ENCODE assay signal across 8 mouse cellular contexts in the genomic region with DNA sequence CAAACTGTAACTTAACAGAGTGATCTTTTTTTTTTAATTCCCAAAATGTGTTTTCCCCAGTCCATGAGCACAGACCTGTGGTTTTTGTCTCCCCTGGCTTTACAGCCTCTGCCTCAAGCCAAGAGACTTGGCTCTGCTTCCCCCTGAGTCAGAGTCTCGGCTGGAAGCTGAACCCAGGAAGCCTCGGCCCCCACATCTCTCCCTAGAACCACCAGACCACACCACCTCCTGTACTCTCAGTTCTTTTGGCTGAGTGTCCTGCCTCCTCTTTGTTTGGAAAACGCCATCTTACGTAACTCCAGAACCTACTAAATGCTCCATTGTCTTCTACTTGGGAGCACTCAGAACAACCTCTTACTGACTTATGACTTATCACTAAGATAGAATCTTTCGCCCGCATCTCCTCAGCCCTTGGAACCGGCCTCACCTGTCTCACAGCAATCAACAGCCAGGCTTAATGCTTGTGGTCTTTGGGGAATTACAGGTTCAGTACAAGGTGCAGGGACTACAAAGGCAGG. TPM values are rescaled to one million over a fixed set of nuclear protein-coding genes. Genes with fewer than 3 reads are reported as not detected.
DNase-seq lines count a peak whose midpoint lies in the region; ATAC-seq lines count a peak whose summit lies in the region.

No protein-coding gene starts in this region.

- no peaks in the 10 kb centered on the region for H3K27me3 ChIP-seq in hindbrain, embryonic 14.5 days (ENCODE audit: control insufficient read depth, insufficient read depth, low read length)

- H3K9ac ChIP-seq in hindbrain, embryonic 14.5 days: no peak overlapping the region

- no peak for DNase-seq in cerebellum, postnatal 4 days (ENCODE audit: low spot score in 2 of 2)
- DNase-seq in Muller cell, postnatal 12 days (ENCODE audit: inconsistent ontology term): peak; percentile 90
- peak; percentile 78 for DNase-seq in gastrocnemius, postnatal 14 days
- peak; percentile 32 to 33 for DNase-seq in layer of hippocampus, adult 8-10 months (ENCODE audit: low spot score in 2 of 2)
- peak; percentile 64 for DNase-seq in testis, postnatal 14 days (ENCODE audit: low spot score)
- no peak for DNase-seq in hindbrain, embryonic 14.5 days (ENCODE audit: low spot score)
- DNase-seq in spleen, adult 12 weeks (ENCODE audit: low spot score): no peak

- no peaks in the 10 kb centered on the region for H3K36me3 ChIP-seq in hindbrain, embryonic 14.5 days (replicated peaks; ENCODE audit: control insufficient read depth, insufficient read depth)

- no peak overlapping the region for H3K4me2 ChIP-seq in hindbrain, embryonic 14.5 days (replicated peaks)

- no peak overlapping the region for H3K4me3 ChIP-seq in hindbrain, embryonic 14.5 days (replicated peaks; ENCODE audit: low read length)

- intact Hi-C loops in gastrocnemius, postnatal 14 days (cut with DNase I; ENCODE audit: low total_unique reads): no loop called here

- no peaks in the 10 kb centered on the region for H3K9me3 ChIP-seq in hindbrain, embryonic 14.5 days (ENCODE audit: control insufficient read depth, low read length)

- H3K27ac ChIP-seq in hindbrain, embryonic 14.5 days: no peak overlapping the region

- WGBS in hindbrain, embryonic 14.5 days: 78% methylated on average over 7 of the region's 7 CpGs

- H3K4me1 ChIP-seq in hindbrain, embryonic 14.5 days (replicated peaks; ENCODE audit: control insufficient read depth, insufficient read depth, low read length): 0 out of 2 replicates have a peak, but pooled peaks cover 4% of the 10 kb centered on the region

- peak; percentile 66 for ATAC-seq in cerebellum, adult (ENCODE audit: insufficient number of reproducible peaks, low FRiP score, low TSS enrichment)
- no peak for ATAC-seq in hindbrain, embryonic 14.5 days (ENCODE audit: low FRiP score)

RNA-seq across cellular contexts. Expression of gene Sspn, which starts 36.9 kb away (rescaled TPM):
- 10 to 100 TPM; 85.0 to 89.2 TPM for total RNA-seq in gastrocnemius, postnatal 14 days (2021)
- total RNA-seq in layer of hippocampus, adult 8-10 months (2022): 1 to 10 TPM; 4.8 to 7.4 (median 6.1) TPM
- 3.2 and 3.4 TPM in 2 replicates for polyA plus RNA-seq in hindbrain, embryonic 14.5 days (2014; fragmentation: Nextera tagmentation; extraction: Ambion mirVana)

Comparison
In these comparisons a context has a peak if more than half of its experiments do, and no peak if none do; other contexts are left out.
1. DNase-seq: peak in Muller cell, postnatal 12 days (single experiment), gastrocnemius, postnatal 14 days (single experiment), layer of hippocampus, adult 8-10 months (2 of 2) and testis, postnatal 14 days (single experiment); none in cerebellum, postnatal 4 days (0 of 2), hindbrain, embryonic 14.5 days (single experiment) and spleen, adult 12 weeks (single experiment).
2. RNA of gene Sspn, which starts 36.9 kb away (total RNA-seq): 85.0 to 89.2 TPM in gastrocnemius, postnatal 14 days; 4.8 to 7.4 TPM in layer of hippocampus, adult 8-10 months; every median in the first group is over 10 times any median in the second.